Mouse (Mus musculus): ENCODE data around the gene Scn7a.

The Scn7a gene

GRCm38 (mm10) chr2:66784765-66785164 lies at the start of gene Scn7a:
TSS of gene Scn7a (minus strand) at chr2:66784914.
- DNase-seq (ENCODE audit: extremely low read depth, insufficient read length, low spot score), result no peak

GRCm38 (mm10) chr2:66827729-66828128 lies 43.0 kb upstream of the Scn7a start:
- no peak for DNase-seq (ENCODE audit: extremely low read depth, insufficient read length, low spot score)

- no peak for DNase-seq (ENCODE audit: extremely low read depth, insufficient read length, low spot score)
These were observed 35.3 kb upstream of the Scn7a start for GRCm38 (mm10) chr2:66819862-66820559.

- DNase-seq (ENCODE audit: extremely low read depth, insufficient read length, low spot score), result no peak
These were observed 15.0 kb upstream of the Scn7a start for GRCm38 (mm10) chr2:66799676-66800249.

GRCm38 (mm10) chr2:66797493-66797892 lies 12.8 kb upstream of the Scn7a start:
- no peak for DNase-seq (ENCODE audit: extremely low read depth, insufficient read length, low spot score)

GRCm38 (mm10) chr2:66791629-66792028 lies 6.9 kb upstream of the Scn7a start:
- no peak for DNase-seq (ENCODE audit: extremely low read depth, insufficient read length, low spot score)

- DNase-seq (ENCODE audit: extremely low read depth, insufficient read length, low spot score), result no peak
These were observed 3.8 kb downstream of the Scn7a start for GRCm38 (mm10) chr2:66780884-66781283.

GRCm38 (mm10) chr2:66767980-66768379 lies 16.7 kb downstream of the Scn7a start:
- no peak for DNase-seq (ENCODE audit: extremely low read depth, insufficient read length, low spot score)

- DNase-seq (ENCODE audit: extremely low read depth, insufficient read length, low spot score), result no peak
These were observed 19.5 kb downstream of the Scn7a start for GRCm38 (mm10) chr2:66765170-66765569.

- DNase-seq (ENCODE audit: extremely low read depth, insufficient read length, low spot score), result no peak
These were observed 21.8 kb downstream of the Scn7a start for GRCm38 (mm10) chr2:66762905-66763304.

GRCm38 (mm10) chr2:66728002-66728401 lies 56.7 kb downstream of the Scn7a start:
- DNase-seq (ENCODE audit: extremely low read depth, insufficient read length, low spot score), result no peak

- DNase-seq (ENCODE audit: extremely low read depth, insufficient read length, low spot score), result no peak
These were observed 57.1 kb downstream of the Scn7a start for GRCm38 (mm10) chr2:66727585-66727974.

- no peak for DNase-seq (ENCODE audit: extremely low read depth, insufficient read length, low spot score)
These were observed 57.7 kb downstream of the Scn7a start for GRCm38 (mm10) chr2:66726878-66727584.

GRCm38 (mm10) chr2:66712071-66712470 lies 72.6 kb downstream of the Scn7a start:
- DNase-seq (ENCODE audit: extremely low read depth, insufficient read length, low spot score), result no peak

- DNase-seq (ENCODE audit: extremely low read depth, insufficient read length, low spot score), result no peak
These were observed 92.4 kb downstream of the Scn7a start for GRCm38 (mm10) chr2:66692300-66692699.

GRCm38 (mm10) chr2:66661988-66662387 lies 122.7 kb downstream of the Scn7a start:
- no peak for DNase-seq (ENCODE audit: extremely low read depth, insufficient read length, low spot score)

GRCm38 (mm10) chr2:66656430-66656829 lies 128.3 kb downstream of the Scn7a start:
- no peak for DNase-seq (ENCODE audit: extremely low read depth, insufficient read length, low spot score)

GRCm38 (mm10) chr2:66655431-66655830 lies 129.3 kb downstream of the Scn7a start:
- DNase-seq (ENCODE audit: extremely low read depth, insufficient read length, low spot score), result no peak

- DNase-seq (ENCODE audit: extremely low read depth, insufficient read length, low spot score), result no peak
These were observed 140.3 kb downstream of the Scn7a start for GRCm38 (mm10) chr2:66644384-66644783.

- DNase-seq (ENCODE audit: extremely low read depth, insufficient read length, low spot score), result no peak
These were observed 149.9 kb downstream of the Scn7a start, which contains the start of gene Scn9a for GRCm38 (mm10) chr2:66634580-66635359. TSS of gene Scn9a (minus strand) at chr2:66634962.

GRCm38 (mm10) chr2:66632728-66633127 lies 152.0 kb downstream of the Scn7a start:
- no peak for DNase-seq (ENCODE audit: extremely low read depth, insufficient read length, low spot score)
